Mouse (Mus musculus) erythroblast, embryonic 14.5 days (primary cell): ENCODE results near the gene Vamp9.

Source experiments
- GATA1 ChIP-seq: IDR thresholded peaks from 2 replicates; pipeline ENCODE4 v1.6.1; 2012; ENCODE audit warnings: low read length, inconsistent platforms, mixed read lengths
- TAL1 ChIP-seq: IDR thresholded peaks from 3 replicates; pipeline ENCODE4 v1.6.1; 2012; ENCODE audit warnings: low read length, inconsistent platforms, mixed read lengths

DNA sequence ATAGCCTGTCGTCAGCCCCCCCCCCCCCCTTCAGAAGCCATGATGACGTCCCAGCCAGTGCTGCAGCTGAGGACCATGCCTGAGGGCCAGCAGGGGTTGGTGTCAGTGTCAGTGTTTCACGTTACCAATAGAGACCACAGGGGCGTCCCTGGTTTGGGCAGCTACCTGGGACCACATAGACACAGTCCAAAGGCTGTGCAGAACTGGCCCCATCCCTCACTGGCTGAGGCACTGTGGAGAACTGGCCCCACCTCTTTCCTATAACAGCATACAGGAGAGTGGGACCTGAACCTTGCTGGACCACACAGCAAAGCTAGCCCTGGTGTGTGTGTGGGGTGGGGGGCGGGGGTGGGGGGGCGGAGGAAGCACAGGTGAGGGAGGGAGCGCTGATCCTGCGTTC, 94.4 kb downstream of the Vamp9 start:
- no peak for TF ChIP-seq TAL1
- no peak for TF ChIP-seq GATA1
